Mouse (Mus musculus) testis, adult 2 months (tissue): ENCODE measurements around the gene Msmo1. TPM values are rescaled to one million over a fixed set of nuclear protein-coding genes. Genes with fewer than 3 reads are reported as not detected.
A peak's percentile ranks its signal among the peaks of the same experiment; 100 is the strongest.

Experiments used
- H3K27ac ChIP-seq: fragments of 200-500 bp; 2 replicates; pipeline ENCODE4 v1.5.1; 2012; ENCODE audit warnings: low read depth, low read length; ENCODE audit not compliant: control insufficient read depth, insufficient read depth
- H3K27me3 ChIP-seq: fragments of 200-500 bp; 2 replicates; pipeline ENCODE4 v1.6.1; 2012; ENCODE audit warnings: mild to moderate bottlenecking, low read length, moderate library complexity; ENCODE audit not compliant: control insufficient read depth, insufficient read depth
- H3K36me3 ChIP-seq: fragments of 200-500 bp; 2 replicates; pipeline ENCODE4 v1.6.1; 2012; ENCODE audit warnings: mild to moderate bottlenecking, low read length; ENCODE audit not compliant: control insufficient read depth, insufficient read depth
- H3K4me1 ChIP-seq: fragments of 200-500 bp; 2 replicates; pipeline ENCODE4 v1.6.1; 2012; ENCODE audit warnings: low read length; ENCODE audit not compliant: control insufficient read depth, insufficient read depth
- H3K4me3 ChIP-seq: fragments of 200-500 bp; 2 replicates; pipeline ENCODE4 v1.5.1; 2012; ENCODE audit warnings: low read depth, mild to moderate bottlenecking, low read length, moderate library complexity, mixed read lengths; ENCODE audit not compliant: control insufficient read depth
- CTCF ChIP-seq: fragments of 200-500 bp; IDR thresholded peaks from 2 replicates; pipeline ENCODE4 v1.5.1; 2012; ENCODE audit warnings: low read depth, mild to moderate bottlenecking, inconsistent platforms, low read length, moderate library complexity; ENCODE audit not compliant: control insufficient read depth, insufficient read depth, insufficient replicate concordance
- POLR2A ChIP-seq: fragments of 200-500 bp; IDR thresholded peaks from 2 replicates; pipeline ENCODE4 v1.6.1; 2012; ENCODE audit warnings: low read depth, mild to moderate bottlenecking, inconsistent platforms, low read length, moderate library complexity; ENCODE audit not compliant: control insufficient read depth
- polyA plus RNA-seq: library from polyadenylated mRNA; depleted of rRNA; stranded (reverse); fragments of >200 nt; gene quantifications from 2 replicates; pipeline ENCODE4 v1.2.3, GENCODE M21; 2012; rRNA removed

Gene Msmo1
- polyA plus RNA-seq, result 6.6 and 9.9 TPM in 2 replicates

GRCm38 (mm10) chr8:64733271-64733943, at the start of gene Msmo1:
Gene Msmo1 (minus strand): TSS chr8:64733792.
- Histone ChIP-seq H3K4me1 (no peaks in the 10 kb centered on the region; the same call in none of the 2 replicates), H3K27ac (peak within 1 kb of the TSS; percentile 61), H3K36me3 (no peaks in the 10 kb centered on the region), H3K4me3 (peak within 1 kb of the TSS; percentile 93), H3K27me3 (no peaks in the 10 kb centered on the region)
- TF ChIP-seq POLR2A (peak; percentile 51), CTCF (no peak)

- H3K36me3 ChIP-seq, result no peaks in the 10 kb centered on the region
- no peak overlapping the region for H3K4me3 ChIP-seq
- no peak overlapping the region for H3K27ac ChIP-seq
- no peaks in the 10 kb centered on the region for H3K4me1 ChIP-seq
- H3K27me3 ChIP-seq, result no peaks in the 10 kb centered on the region
- TF ChIP-seq POLR2A, result no peak
- TF ChIP-seq CTCF, result no peak
Measured at GRCm38 (mm10) chr8:64781947-64782346, 48.4 kb upstream of the Msmo1 start.

- Histone ChIP-seq H3K36me3 (no peaks in the 10 kb centered on the region), H3K27me3 (no peaks in the 10 kb centered on the region), H3K4me1 (no peaks in the 10 kb centered on the region), H3K27ac (no peak overlapping the region), H3K4me3 (no peak overlapping the region)
- no peak for TF ChIP-seq POLR2A
- no peak; the same call in 1 of the 2 replicates for TF ChIP-seq CTCF
Measured at GRCm38 (mm10) chr8:64777925-64778324, 44.3 kb upstream of the Msmo1 start.

- Histone ChIP-seq H3K4me3 (no peak overlapping the region), H3K36me3 (no peaks in the 10 kb centered on the region), H3K27me3 (no peaks in the 10 kb centered on the region), H3K27ac (no peak overlapping the region), H3K4me1 (no peaks in the 10 kb centered on the region)
- no peak for TF ChIP-seq POLR2A
- TF ChIP-seq CTCF, result no peak
Measured at GRCm38 (mm10) chr8:64774136-64774535, 40.5 kb upstream of the Msmo1 start.

- no peak overlapping the region for H3K4me3 ChIP-seq
- no peak for TF ChIP-seq POLR2A
- TF ChIP-seq CTCF, result no peak
- H3K4me1 ChIP-seq, result no peaks in the 10 kb centered on the region
- H3K27me3 ChIP-seq, result no peaks in the 10 kb centered on the region
- H3K36me3 ChIP-seq, result no peaks in the 10 kb centered on the region
- no peak overlapping the region for H3K27ac ChIP-seq
Measured at GRCm38 (mm10) chr8:64770814-64771213, 37.2 kb upstream of the Msmo1 start.

GRCm38 (mm10) chr8:64769586-64769985, 36.0 kb upstream of the Msmo1 start:
- Histone ChIP-seq H3K36me3 (no peaks in the 10 kb centered on the region), H3K27me3 (no peaks in the 10 kb centered on the region), H3K27ac (no peak overlapping the region), H3K4me1 (no peaks in the 10 kb centered on the region), H3K4me3 (no peak overlapping the region)
- TF ChIP-seq CTCF (no peak), POLR2A (no peak)

GRCm38 (mm10) chr8:64768645-64769044, 35.1 kb upstream of the Msmo1 start:
- TF ChIP-seq POLR2A, result no peak
- TF ChIP-seq CTCF, result no peak
- Histone ChIP-seq H3K4me3 (no peak overlapping the region), H3K36me3 (no peaks in the 10 kb centered on the region), H3K27me3 (no peaks in the 10 kb centered on the region), H3K4me1 (no peaks in the 10 kb centered on the region), H3K27ac (no peak overlapping the region)

- no peaks in the 10 kb centered on the region for H3K27me3 ChIP-seq
- TF ChIP-seq POLR2A, result no peak
- no peak for TF ChIP-seq CTCF
Measured at GRCm38 (mm10) chr8:64767047-64767446, 33.5 kb upstream of the Msmo1 start.

More at GRCm38 (mm10) chr8:64767047-64767446, 33.5 kb upstream of the Msmo1 start:
- no peaks in the 10 kb centered on the region for H3K36me3 ChIP-seq
- H3K4me3 ChIP-seq, result no peak overlapping the region
- no peaks in the 10 kb centered on the region for H3K4me1 ChIP-seq
- H3K27ac ChIP-seq, result no peak overlapping the region
